Mouse (Mus musculus) forebrain, postnatal 0 days (tissue): ENCODE results near the gene Sgms1. TPM values are rescaled to one million over a fixed set of nuclear protein-coding genes. Genes with fewer than 3 reads are reported as not detected.
A peak's percentile ranks its signal among the peaks of the same experiment; 100 is the strongest.
"Not testable (repeated sequence)": the region's sequence is repeated elsewhere in the genome, so short reads cannot be mapped to it uniquely, and the experiment has no call there.

Source experiments
- ATAC-seq: fragments of 200-750 bp; cut with Nextera tagmentation; 2 replicates; pipeline ENCODE4 v1.8.0; 2017; ENCODE audit warnings: mild to moderate bottlenecking, moderate library complexity
- DNase-seq: peaks from one replicate; pipeline ENCODE4 v3.0.0-alpha.2; 2015
- H3K27ac ChIP-seq: fragments of 300-500 bp; sonication (generic); 2 replicates; pipeline ENCODE4 v1.5.1; 2014; ENCODE audit warnings: low read depth, mild to moderate bottlenecking, antibody characterized with exemption, low read length, moderate library complexity, mixed read lengths
- H3K27me3 ChIP-seq: fragments of 300-500 bp; sonication (generic); 2 replicates; pipeline ENCODE4 v1.6.1; 2014; ENCODE audit warnings: mild to moderate bottlenecking, low read length, mixed read lengths; ENCODE audit not compliant: insufficient read depth
- H3K36me3 ChIP-seq: fragments of 300-500 bp; sonication (generic); 2 replicates; pipeline ENCODE4 v1.6.1; 2014; ENCODE audit warnings: mild to moderate bottlenecking, moderate library complexity; ENCODE audit not compliant: insufficient read depth
- H3K4me1 ChIP-seq: fragments of 300-500 bp; sonication (generic); 2 replicates; pipeline ENCODE4 v1.6.1; 2014; ENCODE audit warnings: antibody characterized with exemption; ENCODE audit not compliant: insufficient read depth
- H3K4me2 ChIP-seq: fragments of 300-500 bp; sonication (generic); 2 replicates; pipeline ENCODE4 v1.6.1; 2014; ENCODE audit warnings: low read depth, mild to moderate bottlenecking, moderate library complexity
- H3K4me3 ChIP-seq: fragments of 300-500 bp; sonication (generic); 2 replicates; pipeline ENCODE4 v1.5.1; 2014; ENCODE audit warnings: low read depth, low read length, mixed read lengths
- H3K9ac ChIP-seq: fragments of 300-500 bp; sonication (generic); 2 replicates; pipeline ENCODE4 v1.6.1; 2014; ENCODE audit warnings: mild to moderate bottlenecking
- H3K9me3 ChIP-seq: fragments of 300-500 bp; sonication (generic); 2 replicates; pipeline ENCODE4 v1.6.1; 2016; ENCODE audit warnings: low read length
- CTCF ChIP-seq: sonication (generic); IDR thresholded peaks from 2 replicates; pipeline ENCODE4 v1.5.1; 2016; ENCODE audit warnings: antibody characterized with exemption, control low read depth, low read depth
- WGBS: fragments of 180-500 bp; shearing (Covaris S2); extraction: QIAGEN DNeasy Blood & Tissue Kit; methylation state at CpG from one replicate; pipeline ENCODE4 v1.1.7; 2014; 5-methylcytosine and 5-hydroxymethylcytosine counted together
- polyA plus RNA-seq: library from polyadenylated mRNA; unstranded; fragments of >200 nt; fragmentation: Nextera tagmentation; extraction: Ambion mirVana; gene quantifications from 2 replicates; pipeline ENCODE4 v1.2.1, GENCODE M21; 2015
- total RNA-seq: library from RNA; depleted of rRNA; stranded (reverse); fragments of >200 nt; gene quantifications from 2 replicates; pipeline ENCODE4 v1.2.3, GENCODE M21; 2014

The Sgms1 gene
- total and polyA plus RNA-seq, 2 experiments from 2014 or later, result 17.0 to 27.2 TPM

- no peaks in the 10 kb centered on the region; the same call in 1 of the 2 replicates for H3K4me1 ChIP-seq
- no peak overlapping the region for H3K27ac ChIP-seq
- no peaks in the 10 kb centered on the region for H3K9me3 ChIP-seq
- no peak overlapping the region for H3K4me3 ChIP-seq
- DNase-seq (no peak), ATAC-seq (peak; percentile 77)
- H3K9ac ChIP-seq, result no peak overlapping the region
- no peaks in the 10 kb centered on the region for H3K36me3 ChIP-seq
- no peaks in the 10 kb centered on the region for H3K27me3 ChIP-seq
- H3K4me2 ChIP-seq, result no peak overlapping the region
- no peak for TF ChIP-seq CTCF
- WGBS, result 28% methylated on average over 4 of the region's 4 CpGs
These were observed 252.5 kb downstream of the Sgms1 start for GRCm38 (mm10) chr19:32136888-32137625.

- not testable (repeated sequence) for H3K4me2 ChIP-seq, H3K9ac ChIP-seq, H3K27me3 ChIP-seq, H3K9me3 ChIP-seq, DNase-seq, H3K36me3 ChIP-seq, H3K4me1 ChIP-seq, H3K27ac ChIP-seq, H3K4me3 ChIP-seq
- peak; percentile 30; the same call in 1 of the 2 replicates for ATAC-seq
- WGBS, result 89% methylated on average over 13 of the region's 17 CpGs
These were observed 257.6 kb downstream of the Sgms1 start for GRCm38 (mm10) chr19:32131707-32132488.

- no peak for ATAC-seq
- no peaks in the 10 kb centered on the region for H3K27me3 ChIP-seq
- no peaks in the 10 kb centered on the region for H3K36me3 ChIP-seq
- H3K9me3 ChIP-seq, result no peaks in the 10 kb centered on the region
- H3K4me3 ChIP-seq, result no peak overlapping the region
- no peak for TF ChIP-seq CTCF
- WGBS, result 93% methylated on average over 8 of the region's 8 CpGs
- no peak overlapping the region for H3K9ac ChIP-seq
- no peaks in the 10 kb centered on the region for H3K4me1 ChIP-seq
- H3K27ac ChIP-seq, result no peak overlapping the region
- H3K4me2 ChIP-seq, result no peak overlapping the region
- no peak for DNase-seq
These were observed 260.2 kb downstream of the Sgms1 start for GRCm38 (mm10) chr19:32129281-32129680.

GRCm38 (mm10) chr19:32127180-32127850, 262.2 kb downstream of the Sgms1 start:
- H3K36me3 ChIP-seq, result no peaks in the 10 kb centered on the region
- TF ChIP-seq CTCF, result peak; percentile 49; the same call in 1 of the 2 replicates
- no peaks in the 10 kb centered on the region for H3K27me3 ChIP-seq
- 75% methylated on average over 10 of the region's 10 CpGs for WGBS
- no peak overlapping the region for H3K9ac ChIP-seq
- no peak overlapping the region for H3K27ac ChIP-seq
- no peak for ATAC-seq
- no peak overlapping the region for H3K4me2 ChIP-seq
- DNase-seq, result no peak
- no peaks in the 10 kb centered on the region for H3K9me3 ChIP-seq
- H3K4me1 ChIP-seq, result no peaks in the 10 kb centered on the region
- H3K4me3 ChIP-seq, result no peak overlapping the region

- no peaks in the 10 kb centered on the region for H3K36me3 ChIP-seq
- 90% methylated on average over 9 of the region's 9 CpGs for WGBS
- no peak for DNase-seq
- no peak overlapping the region for H3K4me3 ChIP-seq
- H3K9me3 ChIP-seq, result no peaks in the 10 kb centered on the region
- H3K4me2 ChIP-seq, result no peak overlapping the region
- H3K27ac ChIP-seq, result no peak overlapping the region
- no peaks in the 10 kb centered on the region for H3K27me3 ChIP-seq
- H3K4me1 ChIP-seq, result no peaks in the 10 kb centered on the region
- no peak for ATAC-seq
- H3K9ac ChIP-seq, result no peak overlapping the region
- no peak for TF ChIP-seq CTCF
These were observed 265.4 kb downstream of the Sgms1 start for GRCm38 (mm10) chr19:32124155-32124554.

GRCm38 (mm10) chr19:32123196-32123595, 266.3 kb downstream of the Sgms1 start:
- WGBS, result 61% methylated on average over 5 of the region's 5 CpGs
- Histone ChIP-seq H3K27me3 (no peaks in the 10 kb centered on the region), H3K4me1 (no peaks in the 10 kb centered on the region), H3K9me3 (no peaks in the 10 kb centered on the region), H3K4me2 (no peak overlapping the region), H3K27ac (no peak overlapping the region), H3K36me3 (no peaks in the 10 kb centered on the region), H3K4me3 (no peak overlapping the region), H3K9ac (no peak overlapping the region)
- ATAC-seq, result no peak
- TF ChIP-seq CTCF, result no peak
- peak; percentile 37 for DNase-seq

- H3K4me3 ChIP-seq, result no peak overlapping the region
- no peak overlapping the region for H3K9ac ChIP-seq
- no peak for DNase-seq
- no peak for TF ChIP-seq CTCF
- H3K4me1 ChIP-seq, result no peaks in the 10 kb centered on the region
- no peaks in the 10 kb centered on the region for H3K27me3 ChIP-seq
- H3K4me2 ChIP-seq, result no peak overlapping the region
- H3K9me3 ChIP-seq, result no peaks in the 10 kb centered on the region
- ATAC-seq, result no peak
- 96% methylated on average over 1 of the region's 1 CpGs for WGBS
- H3K36me3 ChIP-seq, result no peaks in the 10 kb centered on the region
- H3K27ac ChIP-seq, result no peak overlapping the region
These were observed 268.7 kb downstream of the Sgms1 start for GRCm38 (mm10) chr19:32120798-32121197.
